Mouse (Mus musculus) heart, postnatal 0 days (tissue): Measurements from ENCODE around the gene Crb1. TPM values are rescaled to one million over a fixed set of nuclear protein-coding genes. Genes with fewer than 3 reads are reported as not detected.
"Not testable (repeated sequence)": the region's sequence is repeated elsewhere in the genome, so short reads cannot be mapped to it uniquely, and the experiment has no call there.

Source experiments
- ATAC-seq: fragments of 200-750 bp; cut with Nextera tagmentation; 2 replicates; pipeline ENCODE4 v1.8.0; 2017; ENCODE audit warnings: low read depth, moderate number of reproducible peaks, moderate library complexity; ENCODE audit not compliant: insufficient read depth
- DNase-seq: peaks from one replicate; pipeline ENCODE4 v3.0.0-alpha.2; 2016; ENCODE audit warnings: low spot score
- H3K27ac ChIP-seq: fragments of 300-500 bp; sonication (generic); 2 replicates; pipeline ENCODE4 v1.5.1; 2014; ENCODE audit warnings: low read depth, mild to moderate bottlenecking
- H3K27me3 ChIP-seq: fragments of 300-500 bp; sonication (generic); 2 replicates; pipeline ENCODE4 v1.6.1; 2014; ENCODE audit warnings: low read length, mixed read lengths; ENCODE audit not compliant: control insufficient read depth, insufficient read depth
- H3K36me3 ChIP-seq: fragments of 300-500 bp; sonication (generic); replicated peaks from 2 replicates; pipeline ENCODE4 v1.6.1; 2014; ENCODE audit warnings: low read length, mixed read lengths; ENCODE audit not compliant: control insufficient read depth, insufficient read depth
- H3K4me1 ChIP-seq: fragments of 300-500 bp; sonication (generic); 2 replicates; pipeline ENCODE4 v1.6.1; 2014; ENCODE audit warnings: antibody characterized with exemption; ENCODE audit not compliant: control insufficient read depth, insufficient read depth
- H3K4me2 ChIP-seq: fragments of 300-500 bp; sonication (generic); 2 replicates; pipeline ENCODE4 v1.6.1; 2014; ENCODE audit warnings: low read depth, mild to moderate bottlenecking, low read length, moderate library complexity
- H3K4me3 ChIP-seq: fragments of 300-500 bp; sonication (generic); 2 replicates; pipeline ENCODE4 v1.5.1; 2014; ENCODE audit warnings: low read depth, low read length
- H3K9ac ChIP-seq: fragments of 300-500 bp; sonication (generic); replicated peaks from 2 replicates; pipeline ENCODE4 v1.6.1; 2014; ENCODE audit warnings: low read depth, low read length, mixed read lengths
- H3K9me3 ChIP-seq: fragments of 300-500 bp; sonication (generic); replicated peaks from 2 replicates; pipeline ENCODE4 v1.6.1; 2016; ENCODE audit warnings: low read length; ENCODE audit not compliant: control insufficient read depth
- CTCF ChIP-seq: IDR thresholded peaks from 2 replicates; pipeline ENCODE4 v1.5.1; 2016; ENCODE audit warnings: antibody characterized with exemption, control low read depth, low read depth
- EP300 ChIP-seq: IDR thresholded peaks from 2 replicates; pipeline ENCODE4 v1.6.1; 2016; ENCODE audit warnings: antibody characterized with exemption, low read depth
- WGBS: fragments of 180-500 bp; shearing (Covaris S2); extraction: QIAGEN DNeasy Blood & Tissue Kit; methylation state at CpG from one replicate; pipeline ENCODE4 v1.1.7; 2014; 5-methylcytosine and 5-hydroxymethylcytosine counted together
- polyA plus RNA-seq: library from polyadenylated mRNA; unstranded; fragments of >200 nt; fragmentation: Nextera tagmentation; extraction: Ambion mirVana; gene quantifications from 2 replicates; pipeline ENCODE4 v1.2.1, GENCODE M21; 2015
- total RNA-seq: library from RNA; depleted of rRNA; stranded (reverse); fragments of >200 nt; gene quantifications from 2 replicates; pipeline ENCODE4 v1.2.3, GENCODE M21; 2014; ENCODE audit warnings: low replicate concordance

Gene Crb1
- total and polyA plus RNA-seq, 2 experiments from 2014 or later, result 0.12 to 0.38 TPM

GRCm38 (mm10) chr1:139328286-139328685, 48.6 kb downstream of the Crb1 start:
- H3K36me3 ChIP-seq, result no peaks in the 10 kb centered on the region
- no peaks in the 10 kb centered on the region for H3K9me3 ChIP-seq
- peak overlapping the region; percentile 80 for H3K27ac ChIP-seq
- H3K9ac ChIP-seq, result no peak overlapping the region
- 64% methylated on average over 5 of the region's 5 CpGs for WGBS
- H3K4me3 ChIP-seq, result no peak overlapping the region
- ATAC-seq (no peak), DNase-seq (no peak)
- peaks cover 9% of the 10 kb centered on the region for H3K4me1 ChIP-seq
- H3K27me3 ChIP-seq, result no peaks in the 10 kb centered on the region
- H3K4me2 ChIP-seq, result no peak overlapping the region
- TF ChIP-seq CTCF (no peak), EP300 (no peak)

GRCm38 (mm10) chr1:139325378-139325777, 51.5 kb downstream of the Crb1 start:
- TF ChIP-seq CTCF (peak; percentile 35), EP300 (no peak)
- Histone ChIP-seq H3K9me3 (no peaks in the 10 kb centered on the region), H3K9ac (no peak overlapping the region), H3K4me1 (peaks cover 9% of the 10 kb centered on the region), H3K4me2 (no peak overlapping the region), H3K27me3 (no peaks in the 10 kb centered on the region), H3K27ac (no peak overlapping the region), H3K4me3 (no peak overlapping the region), H3K36me3 (no peaks in the 10 kb centered on the region)
- WGBS, result 71% methylated on average over 2 of the region's 2 CpGs
- ATAC-seq, result no peak
- DNase-seq, result no peak

GRCm38 (mm10) chr1:139319798-139320197, 57.1 kb downstream of the Crb1 start:
- Histone ChIP-seq H3K9ac (no peak overlapping the region), H3K27ac (no peak overlapping the region), H3K36me3 (no peaks in the 10 kb centered on the region), H3K9me3 (no peaks in the 10 kb centered on the region), H3K4me2 (peak overlapping the region; percentile 31; the same call in 1 of the 2 replicates), H3K4me1 (no peaks in the 10 kb centered on the region; the same call in 1 of the 2 replicates), H3K27me3 (no peaks in the 10 kb centered on the region), H3K4me3 (no peak overlapping the region)
- 27% methylated on average over 6 of the region's 6 CpGs for WGBS
- TF ChIP-seq CTCF (no peak), EP300 (no peak)
- DNase-seq (no peak), ATAC-seq (no peak)

DNA sequence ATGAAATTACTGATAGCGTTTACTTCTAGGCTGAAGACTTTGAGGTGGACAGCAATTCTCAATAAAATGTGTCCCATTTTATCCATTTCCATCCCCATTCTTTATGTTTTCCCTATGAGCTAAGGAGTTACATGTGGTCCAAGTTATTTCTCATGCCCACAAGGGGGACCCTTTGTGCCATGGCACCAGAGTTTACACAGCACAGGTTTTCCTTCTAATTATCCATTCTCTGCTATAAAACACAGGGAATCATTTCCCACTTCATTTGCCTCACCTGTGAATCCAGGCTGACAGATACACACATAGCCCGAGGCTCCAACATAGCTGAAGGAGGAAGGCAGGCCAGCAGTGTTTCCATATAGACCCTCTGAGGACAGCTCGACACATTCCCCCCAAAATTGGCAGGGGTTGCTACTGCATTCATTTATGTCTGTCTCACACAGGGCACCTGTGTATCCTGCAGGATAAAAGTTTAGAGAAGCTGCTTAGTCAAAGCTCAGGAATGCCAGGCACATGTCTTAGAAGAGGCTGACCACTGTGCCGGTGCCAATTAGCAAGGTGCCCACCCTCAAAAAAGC, 62.5 kb downstream of the Crb1 start:
- WGBS, result 79% methylated on average over 4 of the region's 4 CpGs
- Histone ChIP-seq H3K27ac (no peak overlapping the region), H3K27me3 (no peaks in the 10 kb centered on the region), H3K9me3 (no peaks in the 10 kb centered on the region), H3K9ac (no peak overlapping the region), H3K4me1 (no peaks in the 10 kb centered on the region; the same call in 1 of the 2 replicates), H3K4me2 (no peak overlapping the region), H3K36me3 (no peaks in the 10 kb centered on the region), H3K4me3 (no peak overlapping the region)
- TF ChIP-seq CTCF, result peak; percentile 62
- TF ChIP-seq EP300, result no peak
- DNase-seq, result peak; percentile 23
- no peak for ATAC-seq

DNA sequence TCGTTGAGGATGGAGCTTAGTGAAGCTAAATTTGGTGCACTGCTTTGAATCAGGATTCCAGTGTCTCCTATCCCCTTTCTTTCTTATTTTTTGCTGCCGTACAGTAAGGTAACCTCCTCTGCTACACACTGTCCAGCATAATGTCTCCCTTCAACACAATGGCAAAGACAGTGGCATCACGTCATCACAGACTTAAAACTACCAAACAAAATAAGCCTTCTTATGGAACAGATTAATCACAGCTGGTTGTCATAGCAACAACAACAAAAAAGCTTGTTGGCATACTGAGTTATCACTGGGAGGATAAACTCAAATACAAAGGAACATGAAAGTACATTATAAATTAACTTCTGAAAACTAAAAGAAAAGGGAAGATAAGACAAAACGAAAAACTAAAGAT, 68.0 kb downstream of the Crb1 start:
- H3K36me3 ChIP-seq, result no peaks in the 10 kb centered on the region
- no peak for TF ChIP-seq CTCF
- TF ChIP-seq EP300, result no peak
- 38% methylated on average over 4 of the region's 4 CpGs for WGBS

GRCm38 (mm10) chr1:139302519-139302918, 74.4 kb downstream of the Crb1 start:
- ATAC-seq, H3K36me3 ChIP-seq, H3K4me2 ChIP-seq, H3K27ac ChIP-seq, H3K4me3 ChIP-seq, DNase-seq, H3K9ac ChIP-seq, H3K27me3 ChIP-seq, H3K4me1 ChIP-seq, H3K9me3 ChIP-seq: not testable (repeated sequence)

More for the DNA sequence above, 68.0 kb downstream of the Crb1 start:
- Histone ChIP-seq H3K27me3 (no peaks in the 10 kb centered on the region), H3K9ac (no peak overlapping the region), H3K4me3 (no peak overlapping the region), H3K9me3 (no peaks in the 10 kb centered on the region), H3K4me1 (no peaks in the 10 kb centered on the region), H3K4me2 (no peak overlapping the region), H3K27ac (no peak overlapping the region)
- ATAC-seq (no peak), DNase-seq (no peak)
